Mouse (Mus musculus) adrenal gland, adult 2 months (tissue): ENCODE results near the gene Lst1. TPM values are rescaled to one million over a fixed set of nuclear protein-coding genes. Genes with fewer than 3 reads are reported as not detected.
"Not testable (repeated sequence)": the region's sequence is repeated elsewhere in the genome, so short reads cannot be mapped to it uniquely, and the experiment has no call there.

ENCODE experiments used
- DNase-seq: peaks from one replicate; pipeline ENCODE4 v3.0.0; 2021
- long read RNA-seq: library from polyadenylated mRNA; stranded (forward); transcript quantifications from one replicate; pipeline ENCODE4 v2.0.0, GENCODE M21; 2021
- polyA plus RNA-seq: library from polyadenylated mRNA; depleted of rRNA; stranded (reverse); fragments of >200 nt; gene quantifications from 2 replicates; pipeline ENCODE4 v1.2.3, GENCODE M21; 2012; rRNA removed
- total RNA-seq, 2 experiments: library from RNA; stranded (reverse); gene quantifications; 2 replicates each; pipeline ENCODE4 v1.2.3; 2021

Gene Lst1
- total RNA-seq (1 to 10 TPM; 5.0 to 7.6 TPM), polyA plus RNA-seq (3.6 and 4.6 TPM in 2 replicates)
- long read RNA-seq, partial matches to known transcripts = 1 of 4 reads
- long read RNA-seq, other reads (novel, unspliced or antisense) = 0 of 4 reads

GRCm38 (mm10) chr17:35187959-35188610 is at the start of gene Lst1:
Gene Lst1, minus strand, starts transcription at chr17:35188439.
- DNase-seq = no peak

DNA sequence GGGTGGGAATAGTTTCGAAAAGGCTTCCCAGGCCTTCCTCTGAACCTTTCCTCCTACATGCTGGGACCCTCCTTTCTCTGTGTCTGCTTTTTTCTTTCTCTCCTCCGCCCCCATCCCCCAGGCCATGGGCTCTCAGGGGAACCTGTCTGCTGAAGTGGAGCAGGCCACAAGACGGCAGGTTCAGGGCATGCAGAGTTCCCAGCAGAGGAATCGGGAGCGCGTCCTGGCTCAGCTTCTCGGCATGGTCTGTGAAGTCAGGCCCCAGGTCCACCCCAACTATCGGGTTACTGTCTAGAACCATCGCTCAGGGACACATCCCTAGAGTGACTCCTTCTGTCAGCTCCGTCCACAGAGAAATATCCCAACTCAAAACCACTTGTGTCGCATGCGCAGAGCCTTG is 49.3 kb upstream of the Lst1 start:
- no peak for DNase-seq

- DNase-seq = no peak
Measured at GRCm38 (mm10) chr17:35236996-35237395, 48.8 kb upstream of the Lst1 start.

DNA sequence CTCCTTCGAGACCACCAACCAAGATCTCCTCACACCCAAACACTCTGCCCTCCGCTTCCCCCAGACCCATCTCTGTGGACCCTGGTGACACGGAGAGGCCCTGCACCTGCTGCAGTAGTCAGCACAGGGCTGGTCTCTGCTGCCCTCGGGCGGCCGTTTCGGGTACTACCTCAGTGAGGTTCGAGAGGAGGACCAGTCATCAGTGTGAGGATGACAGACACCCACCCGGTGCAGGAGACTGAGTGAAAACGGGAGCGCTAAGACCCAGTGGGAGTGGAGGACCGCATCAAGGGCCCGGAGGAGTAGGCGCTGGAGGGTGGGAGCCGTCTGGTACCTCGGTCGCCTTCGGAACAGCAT is 48.1 kb upstream of the Lst1 start:
- peak; percentile 97 for DNase-seq

DNA sequence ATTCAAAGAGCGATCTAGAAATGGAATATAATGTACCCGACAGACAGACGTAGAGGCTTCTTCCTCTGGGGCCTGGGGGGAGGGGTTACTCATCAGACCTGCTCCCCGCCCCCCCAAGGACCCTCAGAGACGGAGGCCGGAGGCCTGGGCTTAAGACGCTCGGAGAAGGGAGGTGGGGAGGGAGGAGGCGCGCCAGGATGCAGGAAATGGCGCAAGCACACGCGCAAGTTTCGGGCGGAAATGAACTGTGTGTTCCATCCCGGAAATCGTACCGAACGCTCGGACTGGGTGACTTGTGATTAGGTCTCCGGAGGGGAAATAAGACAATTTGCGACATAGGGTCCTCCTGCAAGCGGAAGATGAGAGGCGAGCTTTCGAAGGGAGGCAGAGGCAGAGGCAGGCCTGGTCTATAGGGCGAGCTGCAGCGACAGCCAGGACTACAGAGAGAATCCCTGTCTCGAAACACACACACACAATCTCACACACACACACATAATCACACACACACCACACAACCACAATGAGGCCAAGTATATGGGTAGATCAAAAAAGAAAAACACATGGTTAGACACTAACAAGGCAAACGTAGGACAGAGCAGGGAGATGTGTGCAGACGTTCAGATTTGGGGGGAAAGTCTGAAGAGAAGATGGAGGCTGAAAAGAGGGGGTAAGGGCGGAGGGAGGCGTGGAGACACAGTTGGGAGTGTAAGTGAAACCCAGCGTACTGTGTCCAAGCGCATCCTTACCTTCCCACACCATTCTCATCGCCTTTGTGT is 47.6 kb upstream of the Lst1 start, which contains the start of gene Nfkbil1:
Gene Nfkbil1, minus strand, starts transcription at position 179 of the 776 bp plus-strand sequence.
- DNase-seq = peak; percentile 94

GRCm38 (mm10) chr17:35234903-35235302 is 46.7 kb upstream of the Lst1 start:
- DNase-seq = peak; percentile 73

- not testable (repeated sequence) for DNase-seq
Measured at GRCm38 (mm10) chr17:35234090-35234489, 45.9 kb upstream of the Lst1 start.

DNA sequence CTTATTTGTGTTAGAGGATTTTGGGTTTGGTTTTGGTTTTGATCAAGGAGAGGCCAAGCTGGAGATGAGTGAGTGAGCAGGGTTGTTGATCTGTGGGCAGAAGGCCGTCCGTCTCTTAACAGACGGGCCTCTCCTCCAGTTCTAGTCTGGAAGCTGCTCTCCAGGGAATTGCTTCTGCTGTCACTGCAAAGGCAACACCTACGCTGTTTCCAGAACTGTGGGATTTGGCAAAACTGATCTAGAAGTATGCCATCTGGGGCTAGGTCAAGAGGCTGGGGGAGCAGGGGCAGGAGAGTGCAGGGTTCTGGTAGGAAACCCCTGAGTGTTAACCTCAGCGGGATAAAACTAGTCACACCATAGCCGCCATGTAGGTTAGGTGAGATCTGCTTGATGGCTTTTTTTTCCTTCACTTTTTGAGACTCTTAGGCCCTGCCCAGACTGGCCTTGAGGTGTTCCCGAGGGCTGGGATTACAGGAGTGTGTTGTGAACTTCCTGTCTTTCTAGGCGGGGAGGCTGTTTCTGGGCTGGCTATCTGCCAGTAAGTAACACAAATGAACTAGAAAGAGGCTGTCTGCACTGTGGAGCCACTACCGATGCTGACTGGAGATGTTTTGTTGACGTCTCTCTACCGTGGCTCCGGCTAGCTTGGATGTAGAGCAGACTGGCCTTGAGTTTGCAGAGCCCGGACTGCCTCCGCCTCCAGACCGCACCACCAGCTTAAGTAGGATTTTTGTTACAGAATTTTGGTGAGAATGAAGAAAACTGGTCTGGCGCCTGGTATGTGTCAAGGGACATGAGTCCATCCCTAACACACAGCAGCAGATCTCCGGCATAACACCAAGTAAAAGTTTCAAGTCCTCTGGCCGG is 45.1 kb upstream of the Lst1 start, which contains the start of gene Atp6v1g2:
Gene Atp6v1g2, plus strand, starts transcription at position 547 of the 867 bp plus-strand sequence.
- DNase-seq = peak; percentile 58

DNA sequence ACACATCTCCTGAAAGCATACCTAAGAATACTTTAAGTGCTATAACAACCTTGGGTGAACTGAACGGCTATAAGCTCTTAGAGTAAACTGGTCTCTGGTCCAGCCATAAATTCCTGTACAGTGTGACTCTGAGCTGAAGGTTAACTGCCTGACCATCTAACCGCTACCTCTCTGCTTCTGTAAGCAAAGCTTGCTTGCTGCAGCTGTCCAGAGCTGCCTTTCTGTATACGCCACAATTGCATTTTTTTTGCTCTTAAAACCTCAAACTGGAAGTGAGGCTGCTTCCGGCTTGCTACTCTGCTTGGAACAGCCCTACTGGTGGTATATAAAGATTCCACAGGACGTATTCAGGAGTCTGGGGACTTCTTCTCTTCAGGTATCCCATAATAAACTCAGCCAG is 44.4 kb upstream of the Lst1 start:
- DNase-seq = no peak

DNA sequence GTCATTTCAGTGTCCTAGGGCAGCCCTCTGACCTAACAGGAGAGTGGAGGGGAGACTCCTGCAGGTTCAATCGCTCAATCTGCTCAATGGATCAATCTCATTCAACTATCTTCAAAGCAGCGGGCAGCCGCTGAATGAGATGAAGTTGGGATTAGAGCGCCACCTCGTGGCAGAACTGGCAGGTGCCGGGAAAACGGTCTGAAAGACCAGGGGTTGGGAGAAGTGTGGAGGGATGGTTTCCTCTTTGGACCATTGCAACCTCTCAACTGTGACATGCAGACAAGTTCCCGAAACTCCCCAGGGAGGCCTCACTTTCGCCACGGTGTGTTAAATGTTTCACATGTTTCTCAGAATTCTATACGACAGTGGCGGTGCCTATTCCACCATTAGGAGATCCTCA is 43.8 kb upstream of the Lst1 start:
- peak; percentile 86 for DNase-seq

DNA sequence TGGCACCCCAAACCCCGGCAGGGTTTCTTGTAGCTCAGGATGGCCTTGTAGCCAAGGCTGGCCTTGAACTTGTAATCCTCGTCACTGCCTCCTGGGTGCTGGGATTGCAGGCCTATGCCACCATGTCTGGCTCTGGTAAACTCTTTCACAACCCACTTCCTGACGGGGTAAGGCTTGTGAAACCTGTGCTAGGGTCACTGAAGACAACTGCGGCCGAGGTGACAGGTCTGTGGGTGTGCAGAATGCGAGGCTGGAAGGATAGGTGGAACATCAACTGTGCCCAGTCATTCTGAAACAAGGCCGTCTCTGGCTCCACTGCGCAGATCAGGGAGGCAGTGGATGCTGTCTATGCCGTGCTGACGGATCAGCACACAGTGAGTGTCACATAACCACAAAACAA is 42.8 kb upstream of the Lst1 start:
- DNase-seq = peak; percentile 61

DNA sequence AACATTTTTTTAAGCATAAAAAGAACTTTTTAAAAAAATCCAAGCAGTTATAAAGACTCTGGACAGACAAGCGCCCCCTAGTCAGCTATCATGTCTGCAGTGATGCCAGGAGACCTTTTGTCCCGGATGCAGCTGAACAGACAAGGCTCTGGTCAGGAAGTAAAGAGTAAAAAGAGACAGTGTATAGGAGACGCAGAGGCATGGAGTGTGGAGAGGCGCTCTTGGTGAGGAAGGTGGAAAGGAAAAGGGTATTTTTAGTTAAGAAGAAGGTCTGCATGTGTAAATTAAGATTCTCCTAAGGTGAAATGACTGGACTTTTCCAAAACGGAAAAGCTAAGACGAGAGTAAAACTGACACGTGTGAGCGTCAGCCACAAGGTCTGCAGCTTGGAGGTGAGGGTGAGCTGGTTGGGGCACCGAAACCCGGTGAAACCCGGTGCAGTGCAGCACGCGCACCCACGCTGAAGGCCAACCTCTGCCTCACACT is 38.4 kb upstream of the Lst1 start:
- no peak for DNase-seq

GRCm38 (mm10) chr17:35225456-35225855 is 37.2 kb upstream of the Lst1 start:
- peak; percentile 29 for DNase-seq

DNA sequence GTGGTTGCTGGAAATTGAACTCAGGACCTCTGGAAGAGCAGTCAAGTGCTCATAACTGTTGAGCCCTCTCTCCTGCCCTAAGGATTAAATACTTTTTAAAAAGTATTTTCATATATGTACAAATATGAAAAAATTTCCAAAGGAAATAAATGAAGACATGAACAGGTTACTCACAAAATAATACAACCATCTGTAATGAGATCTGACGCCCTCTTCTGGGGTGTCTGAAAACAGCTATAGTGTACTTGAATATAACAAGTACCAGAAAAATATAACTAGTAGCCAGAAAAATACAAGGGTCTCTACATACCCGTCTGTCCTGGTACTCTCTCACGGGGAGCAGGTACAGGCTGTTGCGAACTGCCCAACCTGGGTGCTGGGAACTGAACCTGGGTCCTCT is 36.4 kb upstream of the Lst1 start:
- no peak for DNase-seq

DNA sequence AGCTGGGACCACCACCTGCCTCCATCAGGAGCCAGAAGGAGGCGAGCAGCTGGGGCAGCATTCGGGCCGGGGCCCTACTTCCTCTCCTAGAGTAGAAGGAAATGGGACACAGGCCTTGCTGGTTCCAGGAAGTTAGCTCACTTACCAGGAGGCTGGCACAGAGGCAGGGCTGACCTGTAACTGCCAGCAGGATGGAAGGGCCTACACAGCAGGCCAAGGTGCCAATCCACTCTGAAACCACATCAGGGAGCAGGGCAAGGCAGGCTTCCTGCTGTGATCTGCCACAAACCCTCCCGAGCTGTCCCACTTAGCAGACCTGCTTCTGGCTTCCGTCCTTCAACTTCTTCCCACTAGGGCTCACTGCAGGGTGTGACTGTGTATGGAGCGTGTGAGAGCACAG is 34.1 kb upstream of the Lst1 start:
- peak; percentile 29 for DNase-seq

DNA sequence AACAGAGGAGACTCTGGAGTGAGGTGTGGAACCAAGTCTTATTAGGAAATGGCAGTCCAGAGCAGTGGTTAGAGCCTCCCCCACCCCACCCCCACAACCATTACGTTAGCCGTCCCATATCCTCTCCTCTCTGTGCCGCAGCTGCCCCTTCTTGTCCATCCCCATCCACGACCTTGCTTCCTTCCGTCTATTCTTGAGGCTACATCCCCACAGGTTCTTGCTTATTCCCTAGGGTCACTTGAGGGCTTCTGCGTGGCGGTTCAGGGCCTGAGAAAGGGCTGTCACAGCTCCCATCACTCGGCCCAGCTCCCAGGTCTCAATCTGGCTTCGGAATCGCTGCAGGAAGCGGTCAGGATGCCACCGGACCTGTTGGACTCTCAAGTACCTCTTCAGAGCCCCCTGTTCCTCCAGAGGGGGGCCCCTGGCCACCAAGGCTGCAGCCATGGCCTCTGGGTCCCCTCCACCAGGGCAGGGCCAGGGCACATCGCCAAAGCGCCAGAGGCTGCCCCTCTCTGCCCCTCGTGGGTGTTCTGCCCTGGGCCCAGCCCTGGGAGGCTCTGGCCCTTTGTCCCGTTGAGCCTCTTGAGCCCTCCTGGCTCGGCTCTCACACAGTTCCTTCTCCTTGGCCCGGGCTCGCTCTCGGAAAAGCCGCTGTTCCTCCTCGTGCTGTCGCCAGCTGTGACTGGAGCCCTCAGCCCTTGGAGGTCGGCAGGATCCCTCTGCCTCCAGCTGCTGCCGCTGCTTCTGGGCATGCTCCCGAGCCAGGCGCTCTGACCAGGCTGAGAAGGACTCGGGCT is 32.1 kb upstream of the Lst1 start, which contains the start of gene Gm16181:
Gene Gm16181, plus strand, starts transcription at position 679 of the 797 bp plus-strand sequence.
- DNase-seq = no peak

GRCm38 (mm10) chr17:35219601-35220041 is 31.4 kb upstream of the Lst1 start:
- DNase-seq = no peak

DNA sequence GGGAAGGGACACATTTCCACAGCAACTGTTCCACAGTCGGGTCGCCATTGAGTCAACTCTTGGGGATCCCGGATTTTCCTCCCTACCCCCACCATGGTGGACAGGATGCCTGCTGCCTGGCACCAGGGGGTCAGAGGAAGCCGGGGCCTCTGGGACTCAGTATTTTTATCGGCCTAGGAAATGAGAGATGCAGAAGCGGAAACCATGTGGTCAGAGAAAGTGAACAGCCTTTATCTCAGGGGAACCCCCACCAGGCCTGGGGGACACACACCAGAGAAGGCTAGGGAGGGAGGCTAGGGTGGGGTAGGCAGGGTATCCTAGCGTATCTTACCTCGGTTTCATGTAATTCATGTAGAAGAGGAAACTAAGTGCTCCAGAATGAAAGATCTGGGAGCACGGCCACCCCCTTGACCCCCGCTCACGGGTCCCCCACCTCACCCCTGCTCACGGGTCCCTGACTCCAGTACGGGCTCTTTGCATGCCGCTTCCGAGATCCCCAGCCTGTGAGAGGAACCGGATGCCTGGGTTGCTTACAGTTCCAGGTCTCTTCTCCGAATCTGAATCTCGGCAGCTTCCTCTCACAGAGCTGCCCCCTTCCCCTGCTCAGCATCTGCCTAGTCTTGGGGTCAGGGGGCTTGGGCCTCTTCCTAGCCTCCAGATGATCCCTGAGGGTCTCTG is 30.4 kb upstream of the Lst1 start:
- peak; percentile 57 for DNase-seq

DNA sequence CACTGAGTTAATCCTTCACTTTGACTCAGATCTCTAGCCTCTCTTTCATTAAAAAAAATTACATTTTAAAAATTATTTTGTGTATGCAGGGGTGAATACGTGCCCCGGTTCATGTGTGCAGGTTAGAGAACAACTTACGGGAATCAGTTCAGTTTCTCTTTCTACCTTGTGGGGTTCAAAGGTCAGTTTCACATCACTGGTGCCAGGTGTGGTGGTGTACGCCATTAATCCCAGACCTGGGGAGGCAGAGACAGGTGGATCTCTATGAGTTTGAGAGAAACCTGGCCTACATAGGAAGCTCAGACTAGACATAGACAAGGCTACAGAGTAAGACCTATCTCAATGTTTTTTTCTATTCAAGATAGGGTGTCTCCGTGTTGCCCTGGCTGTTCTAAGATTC is 24.8 kb upstream of the Lst1 start:
- DNase-seq = no peak

DNA sequence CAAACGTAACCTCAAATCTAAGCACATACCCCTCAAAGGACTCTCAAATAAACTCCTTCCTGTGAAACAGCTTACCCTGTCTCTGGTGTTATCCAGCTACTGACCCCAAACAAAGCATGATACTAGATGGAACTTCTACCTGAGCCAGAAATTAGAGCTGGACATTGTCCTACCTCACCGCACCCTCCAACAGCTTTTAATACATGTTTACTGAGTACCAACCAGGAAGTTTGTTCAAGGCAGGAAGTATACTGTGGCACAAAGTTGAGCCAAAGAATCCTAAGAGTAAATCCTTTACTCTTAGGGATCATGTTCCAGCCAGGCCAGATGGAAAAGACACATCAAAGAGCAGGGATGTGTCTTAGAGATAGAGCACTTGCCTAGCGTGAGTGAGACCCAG is 22.4 kb upstream of the Lst1 start:
- no peak for DNase-seq
